ENCODE assay signal across 10 mouse cellular contexts in the genomic region with DNA sequence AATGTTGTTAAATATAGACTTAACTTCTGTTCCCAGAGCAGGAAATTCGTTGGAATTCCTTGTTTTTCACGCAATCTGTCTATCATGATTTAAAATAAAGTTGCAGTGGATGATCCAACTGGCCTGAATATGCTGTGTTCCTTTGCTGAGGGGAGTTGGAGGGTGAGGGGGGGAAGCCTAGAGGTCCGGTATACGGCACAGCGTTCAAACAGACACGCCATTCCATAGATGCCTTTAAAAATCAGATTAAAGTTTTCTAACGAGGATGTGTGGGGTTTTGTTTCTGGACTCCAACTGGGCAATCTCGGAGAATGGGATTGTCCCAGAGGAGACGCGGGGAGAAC. TPM values are rescaled to one million over a fixed set of nuclear protein-coding genes. Genes with fewer than 3 reads are reported as not detected.
A peak's percentile ranks its signal among the peaks of the same experiment; 100 is the strongest.
DNase-seq lines count a peak whose midpoint lies in the region; ATAC-seq and TF ChIP-seq lines count a peak whose summit lies in the region.
"Had no signal": no experiment of that assay in that cellular context is flagged by ENCODE, and none has a peak within 500 bp of the region (broad histone marks: within the 10 kb centered on the region; RNA-seq: fewer than 3 reads in every experiment).

No protein-coding gene starts in this region.

- no peak for ATAC-seq in liver, embryonic 13.5 days (ENCODE audit: low read depth)

- DNase-seq in heart, adult 2 months: no peak
- no peak for DNase-seq in heart, adult 11 months
- no peak for DNase-seq in spleen, adult 2 months (ENCODE audit: low read depth in 1 of 2, low spot score in 2 of 2)
- no peak for DNase-seq in spleen, postnatal 10 days (ENCODE audit: low spot score in 2 of 2)
- no peak for DNase-seq in liver, embryonic 13.5 days
- no peak for DNase-seq in spleen, adult 18-20 months
- no peak for DNase-seq in cerebellum, adult 9-10 months
- no peak for DNase-seq in T-cell, adult 2 months (ENCODE audit: low spot score)
- DNase-seq: adrenal gland, postnatal 36 days had no signal

- H3K79me2 ChIP-seq in heart, adult 2 months (replicated peaks; ENCODE audit: control insufficient read depth, insufficient read depth, low read length): no peaks in the 10 kb centered on the region

- intact Hi-C loops in heart, adult 2 months (cut with DNase I): loop anchor here (2.0 kb wide), 3 partner anchors 37 to 175 kb away; partner anchors contain the start of gene Ddah1

- TF ChIP-seq EP300 in heart, adult 2 months (IDR thresholded peaks at IDR 0.05; ENCODE audit: insufficient read depth, low read depth, low read length): no peak

- TF ChIP-seq CTCF in heart, adult 2 months (IDR thresholded peaks at IDR 0.05): no peak
- no peak for TF ChIP-seq CTCF in spleen, adult 2 months (IDR thresholded peaks at IDR 0.05; ENCODE audit: extremely low read depth, insufficient read depth, insufficient read length, insufficient replicate concordance)

- peak overlapping the region; percentile 98 for H3K27ac ChIP-seq in heart, adult 2 months
- peak overlapping the region; percentile 73; the same call in 1 of the 2 replicates for H3K27ac ChIP-seq in spleen, adult 2 months (ENCODE audit: insufficient read depth, low read length)
- H3K27ac ChIP-seq in liver, embryonic 13.5 days: peak overlapping the region; percentile 35; the same call in 1 of the 2 replicates

- 22% methylated on average over 10 of the region's 10 CpGs for WGBS in heart, adult 2 months
- WGBS in spleen, adult 2 months: 22% methylated on average over 10 of the region's 10 CpGs
- 10% methylated on average over 10 of the region's 10 CpGs for WGBS in liver, embryonic 13.5 days (ENCODE audit: insufficient replicate concordance)

- peak overlapping the region; percentile 27 for H3K4me3 ChIP-seq in heart, adult 2 months
- no peak overlapping the region for H3K4me3 ChIP-seq in spleen, adult 2 months (ENCODE audit: extremely low read depth, insufficient read depth, insufficient read length)
- H3K4me3 ChIP-seq in liver, embryonic 13.5 days (replicated peaks): peak overlapping the region; percentile 13; the same call in 1 of the 2 replicates

- peaks cover 10% of the 10 kb centered on the region for H3K36me3 ChIP-seq in heart, adult 2 months (ENCODE audit: control insufficient read depth, insufficient read depth, low read length)
- H3K36me3 ChIP-seq in spleen, adult 2 months (ENCODE audit: control insufficient read depth, insufficient read depth, low read length): no peaks in the 10 kb centered on the region
- no peaks in the 10 kb centered on the region for H3K36me3 ChIP-seq in liver, embryonic 13.5 days

- H3K4me1 ChIP-seq in heart, adult 2 months (ENCODE audit: control insufficient read depth, insufficient read depth, low read length): peaks cover 16% of the 10 kb centered on the region
- H3K4me1 ChIP-seq in spleen, adult 2 months (ENCODE audit: control insufficient read depth, insufficient read depth, insufficient read length): no peaks in the 10 kb centered on the region; the same call in 1 of the 2 replicates
- H3K4me1 ChIP-seq in liver, embryonic 13.5 days (replicated peaks): peaks cover 18% of the 10 kb centered on the region

- no peaks in the 10 kb centered on the region for H3K27me3 ChIP-seq in heart, adult 2 months (ENCODE audit: control insufficient read depth, insufficient read depth, low read length)
- peaks cover 10% of the 10 kb centered on the region; the same call in 1 of the 2 replicates for H3K27me3 ChIP-seq in spleen, adult 2 months (ENCODE audit: control insufficient read depth, insufficient read depth, low read length)
- peaks cover 74% of the 10 kb centered on the region for H3K27me3 ChIP-seq in liver, embryonic 13.5 days

- H3K4me2 ChIP-seq in liver, embryonic 13.5 days: peak overlapping the region; percentile 64

- H3K9ac ChIP-seq in heart, adult 2 months (ENCODE audit: low read depth, low read length): no peak overlapping the region
- H3K9ac ChIP-seq in liver, embryonic 13.5 days: no peak overlapping the region

- TF ChIP-seq POLR2A in heart, adult 2 months (IDR thresholded peaks at IDR 0.05; ENCODE audit: insufficient read depth, low read depth, low read length): no peak
- TF ChIP-seq POLR2A in spleen, adult 2 months (IDR thresholded peaks at IDR 0.05; ENCODE audit: low read depth, low read length): no peak

- no peaks in the 10 kb centered on the region for H3K9me3 ChIP-seq in liver, embryonic 13.5 days (replicated peaks)

RNA-seq across cellular contexts. Expression of gene Ccn1, which starts 2.2 kb away (rescaled TPM):
- total RNA-seq in heart, adult 2 months (2021): 10 to 100 TPM; 49.9 to 72.1 TPM
- 39.7 and 45.0 TPM in 2 replicates for polyA plus RNA-seq in heart, adult 2 months (2012; rRNA removed)
- polyA plus RNA-seq in spleen, adult 2 months (2012; rRNA removed): 21.4 and 26.5 TPM in 2 replicates
- polyA plus RNA-seq in liver, embryonic 13.5 days (2015; fragmentation: Nextera tagmentation; extraction: Ambion mirVana): 6.3 and 7.5 TPM in 2 replicates
- total RNA-seq: monocyte, adult 5-6 weeks had no signal

Comparison
In these comparisons a context has a peak if more than half of its experiments do, and no peak if none do; other contexts are left out.
1. H3K27ac ChIP-seq: peak in every context shown above with its lines; median percentile 98 in heart, adult 2 months; 73 in spleen, adult 2 months; 35 in liver, embryonic 13.5 days.